Mouse (Mus musculus): ENCODE data around the gene Gm14819. TPM values are rescaled to one million over a fixed set of nuclear protein-coding genes. Genes with fewer than 3 reads are reported as not detected.
"Not testable (repeated sequence)": the region's sequence is repeated elsewhere in the genome, so short reads cannot be mapped to it uniquely, and the experiment has no call there.

The Gm14819 gene
- total RNA-seq (2021) (not detected), polyA plus RNA-seq (2012; rRNA removed) (not detected in 2 replicates)
- long read RNA-seq = 0 reads

- intact Hi-C loops (cut with DNase I); H3K9ac ChIP-seq (ENCODE audit: low read depth, low read length); H3K4me3 ChIP-seq; H3K36me3 ChIP-seq (ENCODE audit: control insufficient read depth, insufficient read depth, low read length); H3K27ac ChIP-seq; H3K79me2 ChIP-seq (replicated peaks; ENCODE audit: control insufficient read depth, insufficient read depth, low read length); H3K4me1 ChIP-seq (ENCODE audit: control insufficient read depth, insufficient read depth, low read length); H3K27me3 ChIP-seq (ENCODE audit: control insufficient read depth, insufficient read depth, low read length); DNase-seq: not testable (repeated sequence)
- WGBS = no CpG with 5 or more reads among the region's 6 CpGs
Measured at GRCm38 (mm10) chrX:35403883-35404282, at the start of gene Gm14819. Gene Gm14819, plus strand, starts transcription at chrX:35404183.
